Mouse (Mus musculus): ENCODE results near the gene Lsm11. TPM values are rescaled to one million over a fixed set of nuclear protein-coding genes. Genes with fewer than 3 reads are reported as not detected.

Lsm11 gene
- polyA plus RNA-seq, 1 experiment from 2014 or later: 4.3 TPM

DNA sequence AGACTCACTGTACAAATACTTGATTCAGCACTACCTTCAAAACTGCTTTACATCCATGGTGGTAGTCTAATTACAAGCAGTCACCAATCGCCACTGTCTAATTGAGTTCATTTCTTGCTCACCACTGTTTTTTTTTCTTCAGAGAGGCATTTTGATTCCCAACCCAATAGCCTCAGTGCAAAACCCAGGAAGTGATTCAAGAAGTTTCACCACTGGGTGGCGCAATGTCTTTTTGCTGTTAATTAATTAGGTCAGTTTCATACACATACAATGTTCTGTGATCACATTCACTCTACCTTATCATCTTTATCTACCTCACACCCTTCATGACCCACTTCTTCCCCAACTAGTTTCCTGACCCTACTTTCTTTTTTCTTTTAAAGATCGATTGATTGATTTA lies 14.9 kb upstream of the Lsm11 start:
- TF ChIP-seq CTCF (IDR thresholded peaks at IDR 0.05): no peak
- H3K27me3 ChIP-seq: no peaks in the 10 kb centered on the region
- ATAC-seq (no peak), DNase-seq (ENCODE audit: low read depth, low spot score) (no peak)
- ChIA-PET POLR2A (no interaction called here), CTCF (no interaction called here)
- in situ Hi-C loops (cut with MboI; ENCODE audit: low pct_unique_long_range_greater_than_20kb): loop anchor here (5.0 kb wide), 1 partner anchor 248 kb away; no protein-coding TSS in a partner anchor

DNA sequence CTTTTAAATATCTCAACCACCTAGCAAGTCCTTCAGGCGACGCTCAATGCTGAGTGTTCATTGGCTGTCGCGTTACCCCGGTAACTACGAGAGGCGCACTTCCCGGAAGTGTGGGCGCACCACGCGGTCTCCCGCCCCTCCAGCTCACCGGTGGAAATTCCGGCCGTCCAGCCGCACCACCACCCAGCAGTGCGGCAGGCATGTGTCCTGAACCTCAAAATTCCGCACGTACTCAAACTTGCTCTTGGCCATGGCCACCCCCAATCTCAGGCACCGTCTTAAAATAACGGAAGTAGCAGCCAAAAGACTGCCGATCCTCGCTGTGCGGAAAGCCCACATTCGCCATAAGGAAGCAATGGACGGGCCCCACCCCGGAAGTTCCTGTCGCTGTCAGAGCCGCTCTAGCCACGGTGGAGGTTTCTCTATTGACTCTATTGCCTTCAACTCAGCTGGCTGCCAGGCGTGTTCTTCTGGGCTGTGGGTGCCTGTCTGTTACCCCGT lies 10.4 kb upstream of the Lsm11 start, which contains the start of gene Thg1l:
Gene Thg1l (minus strand): TSS at position 368 of the 501 bp plus-strand sequence.
- in situ Hi-C loops (cut with MboI; ENCODE audit: low pct_unique_long_range_greater_than_20kb): loop anchor here (5.0 kb wide), 1 partner anchor 252 kb away; no protein-coding TSS in a partner anchor
- no peak for TF ChIP-seq CTCF (IDR thresholded peaks at IDR 0.05)
- POLR2A ChIA-PET: interaction anchor here (1.1 kb wide), 1 partner anchor 9 kb away, joined by 4 read pairs; no protein-coding TSS in a partner anchor
- ATAC-seq (peak; percentile 96), DNase-seq (ENCODE audit: low read depth, low spot score) (peak; percentile 64)
- CTCF ChIA-PET: interaction anchor here (2.8 kb wide), 1 partner anchor 10 kb away, joined by 21 read pairs; the partner anchor contains the start of gene Lsm11
- no peaks in the 10 kb centered on the region for H3K27me3 ChIP-seq

DNA sequence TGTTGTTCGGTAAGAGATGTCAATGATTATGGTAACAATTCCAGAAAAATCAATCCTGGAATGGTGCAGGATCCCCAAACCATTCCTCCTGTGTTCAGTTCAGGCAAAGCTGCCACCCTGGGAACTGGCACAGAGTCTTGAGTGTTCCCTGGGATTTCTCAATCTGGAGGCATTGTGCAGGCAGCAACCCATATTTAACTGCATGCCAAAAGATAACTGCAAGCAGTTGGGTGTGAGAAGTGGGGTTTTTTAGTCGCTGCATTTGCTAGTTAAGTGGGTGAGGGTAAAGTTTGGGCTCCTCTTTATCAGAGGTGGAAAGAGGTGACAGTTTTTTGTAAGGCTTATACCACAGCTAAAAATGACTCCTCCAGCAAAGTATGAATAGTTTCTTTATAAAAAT lies 2.8 kb upstream of the Lsm11 start:
- DNase-seq (ENCODE audit: low read depth, low spot score) (no peak), ATAC-seq (no peak)
- TF ChIP-seq CTCF (IDR thresholded peaks at IDR 0.05): no peak
- H3K27me3 ChIP-seq: no peaks in the 10 kb centered on the region
- in situ Hi-C loops (cut with MboI; ENCODE audit: low pct_unique_long_range_greater_than_20kb): no loop called here
- CTCF ChIA-PET: no interaction called here
- POLR2A ChIA-PET: no interaction called here

DNA sequence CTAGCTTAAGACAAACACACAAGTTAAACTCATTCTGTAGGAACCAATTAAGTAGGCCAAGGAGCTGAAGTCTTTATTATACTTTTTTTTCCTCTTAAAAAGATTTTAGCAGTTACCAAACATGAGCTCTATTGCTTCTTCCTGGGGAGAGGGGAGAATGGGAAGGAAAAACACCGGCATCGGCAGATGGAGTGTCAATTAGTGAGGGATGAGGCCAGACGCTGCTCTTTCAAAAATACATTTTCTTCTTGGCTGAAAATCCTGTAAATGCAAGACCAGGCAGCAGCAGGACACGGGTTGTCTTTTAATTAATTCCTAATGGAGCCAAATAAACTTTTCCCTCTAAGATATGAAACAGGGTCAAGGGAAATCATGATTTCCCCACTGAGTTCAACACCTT lies 2.1 kb upstream of the Lsm11 start:
- H3K27me3 ChIP-seq: no peaks in the 10 kb centered on the region
- DNase-seq (ENCODE audit: low read depth, low spot score) (no peak), ATAC-seq (no peak)
- ChIA-PET CTCF (interaction anchor here (0.9 to 3.9 kb wide), 3 partner anchors 8 to 22 kb away, joined by 3 to 21 read pairs (median 3); partner anchors contain the start of gene Thg1l), POLR2A (no interaction called here)
- TF ChIP-seq CTCF (IDR thresholded peaks at IDR 0.05): no peak
- in situ Hi-C loops (cut with MboI; ENCODE audit: low pct_unique_long_range_greater_than_20kb): no loop called here

DNA sequence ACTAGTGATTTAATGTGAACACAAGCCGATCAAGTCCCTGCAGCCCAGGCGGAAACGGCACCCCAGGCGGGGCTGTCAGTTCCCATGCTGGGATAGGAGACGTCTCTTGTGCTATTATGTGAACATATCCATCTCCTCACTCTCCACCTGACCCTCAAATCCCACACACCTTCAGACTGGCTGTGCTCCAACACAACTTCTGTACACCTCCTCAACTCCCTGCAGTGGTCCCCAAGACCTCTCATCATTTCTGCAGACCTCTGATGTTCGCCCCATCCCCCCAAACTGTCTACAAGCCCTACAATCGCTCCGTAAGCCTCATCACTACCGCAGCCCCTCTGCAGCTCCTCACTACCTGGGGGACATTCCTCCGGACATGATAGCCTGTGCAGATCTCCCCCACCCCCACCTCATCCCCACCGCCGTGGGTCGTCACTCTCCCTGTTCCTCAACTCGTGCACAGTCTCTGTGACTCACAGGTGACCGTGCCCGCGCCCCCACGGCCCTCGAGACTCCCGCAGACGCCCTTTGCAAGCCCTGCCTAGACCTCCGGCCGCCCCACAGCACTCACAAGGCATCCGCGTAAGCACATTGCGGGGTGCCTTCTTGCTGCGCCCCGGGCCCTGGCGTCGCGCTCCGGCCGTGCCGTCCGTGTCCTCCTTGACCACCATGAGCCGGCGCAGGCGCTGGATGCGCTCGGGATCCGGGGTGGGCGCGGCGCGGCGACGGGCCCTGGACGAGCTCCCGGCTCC lies 668 bp downstream of the Lsm11 start:
- in situ Hi-C loops (cut with MboI; ENCODE audit: low pct_unique_long_range_greater_than_20kb): no loop called here
- no peak for TF ChIP-seq CTCF (IDR thresholded peaks at IDR 0.05)
- DNase-seq (ENCODE audit: low read depth, low spot score) (no peak), ATAC-seq (peak; percentile 52)
- ChIA-PET POLR2A (interaction anchor here (0.7 to 1.0 kb wide), 2 partner anchors 10 to 288 kb away, joined by 3 read pairs; no protein-coding TSS in a partner anchor), CTCF (interaction anchor here (0.9 to 3.9 kb wide), 5 partner anchors 8 to 17 kb away, joined by 3 to 21 read pairs (median 4); partner anchors contain the start of gene Thg1l)
- no peaks in the 10 kb centered on the region for H3K27me3 ChIP-seq

DNA sequence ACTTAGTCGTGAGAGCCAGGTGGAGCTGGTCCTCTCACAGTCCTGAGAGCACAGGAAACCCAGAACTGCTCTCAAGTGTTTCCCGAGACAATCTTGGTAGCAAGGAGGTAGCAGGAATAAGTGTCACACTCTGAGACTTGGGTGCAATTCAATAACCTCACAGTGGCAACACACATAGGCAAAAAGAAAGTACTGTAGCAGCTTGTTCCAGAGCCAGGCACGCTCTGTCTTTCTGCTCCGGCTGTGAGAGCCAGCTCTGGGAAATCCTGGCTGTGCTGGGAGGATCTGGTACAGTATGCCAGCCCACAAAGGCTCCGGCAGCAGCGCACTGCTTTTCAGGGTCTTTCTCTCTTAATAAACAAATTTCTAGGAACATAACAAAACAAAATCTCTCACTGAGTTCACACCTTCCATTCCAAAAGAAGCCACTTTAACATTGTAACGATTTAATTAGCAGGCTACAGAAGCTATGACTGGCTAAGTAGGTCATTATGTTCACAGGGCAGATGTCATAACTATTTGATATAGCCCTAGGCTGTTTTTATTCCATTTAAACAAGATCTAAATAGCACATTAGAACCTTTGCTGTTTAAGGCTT lies 1.5 kb downstream of the Lsm11 start:
- ChIA-PET CTCF (interaction anchor here (0.9 to 3.9 kb wide), 5 partner anchors 9 to 272 kb away, joined by 3 to 21 read pairs (median 3); partner anchors contain the start of gene Thg1l), POLR2A (interaction anchor here (1.0 kb wide), 1 partner anchor 9 kb away, joined by 3 read pairs; no protein-coding TSS in a partner anchor)
- ATAC-seq (no peak), DNase-seq (ENCODE audit: low read depth, low spot score) (no peak)
- no peaks in the 10 kb centered on the region for H3K27me3 ChIP-seq
- in situ Hi-C loops (cut with MboI; ENCODE audit: low pct_unique_long_range_greater_than_20kb): no loop called here
- no peak for TF ChIP-seq CTCF (IDR thresholded peaks at IDR 0.05)

DNA sequence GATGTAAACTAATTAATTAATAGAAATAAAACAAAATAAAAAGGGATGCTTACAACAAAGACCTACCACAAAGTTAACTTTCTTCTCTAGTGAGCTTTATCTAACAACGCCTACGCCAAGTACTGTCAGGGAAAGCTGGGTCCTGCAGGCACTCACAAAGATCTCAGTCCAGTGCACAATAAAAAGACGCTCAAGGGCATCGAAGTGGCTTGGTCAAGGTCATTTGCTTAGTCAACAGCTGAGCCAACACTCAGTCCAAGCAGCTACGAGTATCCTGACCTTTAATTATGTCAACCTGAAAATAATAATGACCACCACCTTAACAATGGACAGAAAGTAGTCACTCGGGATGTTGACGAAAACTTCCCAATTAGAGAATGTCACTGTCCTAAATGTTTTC lies 2.5 kb downstream of the Lsm11 start:
- POLR2A ChIA-PET: no interaction called here
- H3K27me3 ChIP-seq: no peaks in the 10 kb centered on the region
- TF ChIP-seq CTCF (IDR thresholded peaks at IDR 0.05): no peak
- DNase-seq (ENCODE audit: low read depth, low spot score): no peak
- CTCF ChIA-PET: interaction anchor here (0.7 to 1.5 kb wide), 3 partner anchors 9 to 16 kb away, joined by 3 to 5 read pairs (median 4); no protein-coding TSS in a partner anchor
- no peak for ATAC-seq
- in situ Hi-C loops (cut with MboI; ENCODE audit: low pct_unique_long_range_greater_than_20kb): no loop called here

DNA sequence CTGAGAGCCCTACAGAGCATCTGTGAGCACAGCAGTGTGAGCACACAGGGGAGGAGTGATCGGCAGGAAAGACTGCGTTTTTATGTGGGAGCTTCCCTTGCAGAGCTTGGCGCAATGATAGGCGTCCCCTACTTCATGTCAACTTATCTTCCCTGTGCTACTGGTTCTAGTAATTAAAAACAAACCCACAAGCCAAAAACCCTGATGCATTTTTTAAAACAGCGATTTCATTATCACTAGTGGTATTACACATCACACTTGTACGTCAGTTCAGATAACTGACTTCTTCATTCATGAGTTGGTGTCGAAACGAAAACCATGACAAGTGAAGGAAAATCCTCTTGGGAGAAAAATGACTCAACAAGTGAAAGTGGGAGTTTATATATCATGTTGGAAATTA lies 5.8 kb downstream of the Lsm11 start:
- no peaks in the 10 kb centered on the region for H3K27me3 ChIP-seq
- in situ Hi-C loops (cut with MboI; ENCODE audit: low pct_unique_long_range_greater_than_20kb): no loop called here

DNA sequence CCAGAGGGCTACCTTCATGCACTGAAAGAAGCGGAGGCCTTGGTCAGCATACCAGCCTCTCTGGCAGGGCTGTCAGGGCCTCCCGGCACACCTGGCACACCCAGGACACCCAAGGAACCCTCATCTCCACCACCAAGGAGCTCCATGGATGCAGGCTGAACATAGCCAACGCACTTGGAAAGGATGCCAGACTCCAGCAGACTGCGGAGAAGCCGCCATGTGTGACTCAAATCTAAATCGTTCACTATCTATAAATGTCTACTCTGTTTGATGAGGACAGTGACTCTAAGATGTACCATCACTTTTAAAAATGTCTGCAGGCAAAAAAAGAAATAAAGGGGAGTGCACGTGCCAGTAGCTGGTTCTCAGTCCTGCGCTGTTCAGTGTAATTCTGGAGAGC lies 7.3 kb downstream of the Lsm11 start:
- ATAC-seq (no peak), DNase-seq (ENCODE audit: low read depth, low spot score) (no peak)
- no peaks in the 10 kb centered on the region for H3K27me3 ChIP-seq
- in situ Hi-C loops (cut with MboI; ENCODE audit: low pct_unique_long_range_greater_than_20kb): no loop called here
- POLR2A ChIA-PET: no interaction called here
- no peak for TF ChIP-seq CTCF (IDR thresholded peaks at IDR 0.05)
- CTCF ChIA-PET: interaction anchor here (2.8 kb wide), 1 partner anchor 11 kb away, joined by 15 read pairs; no protein-coding TSS in a partner anchor

More for the DNA sequence above, 5.8 kb downstream of the Lsm11 start:
- no peak for ATAC-seq
- no peak for DNase-seq (ENCODE audit: low read depth, low spot score)
- ChIA-PET CTCF (interaction anchor here (1.2 to 2.8 kb wide), 3 partner anchors 9 to 12 kb away, joined by 5 to 15 read pairs (median 12); no protein-coding TSS in a partner anchor), POLR2A (no interaction called here)
- no peak for TF ChIP-seq CTCF (IDR thresholded peaks at IDR 0.05)

DNA sequence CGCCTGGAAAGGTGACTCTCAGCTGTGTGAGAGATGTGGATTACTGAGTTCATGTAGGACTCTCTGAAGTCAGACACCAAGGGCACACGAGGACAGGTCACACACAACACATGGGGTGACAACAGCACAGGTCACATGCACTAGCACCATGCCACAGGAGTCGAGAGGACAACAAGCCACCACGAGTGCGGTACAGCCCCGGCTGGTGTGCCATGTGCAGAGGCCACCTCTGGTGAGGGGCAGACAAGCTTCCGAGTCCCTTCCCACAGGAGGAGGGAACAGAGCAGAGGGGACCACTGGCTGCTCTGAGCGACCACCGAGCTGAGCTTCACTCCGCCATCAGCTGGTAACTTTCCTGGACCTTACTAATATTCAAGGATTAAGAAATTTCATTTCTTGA lies 12.0 kb downstream of the Lsm11 start:
- in situ Hi-C loops (cut with MboI; ENCODE audit: low pct_unique_long_range_greater_than_20kb): no loop called here
- POLR2A ChIA-PET: no interaction called here
- ATAC-seq: no peak
- no peak for TF ChIP-seq CTCF (IDR thresholded peaks at IDR 0.05)
- DNase-seq (ENCODE audit: low read depth, low spot score): no peak
- CTCF ChIA-PET: interaction anchor here (2.9 kb wide), 1 partner anchor 12 kb away, joined by 10 read pairs; the partner anchor contains the start of gene Lsm11
- no peaks in the 10 kb centered on the region for H3K27me3 ChIP-seq

All from Patski (cell line).